Mouse (Mus musculus): ENCODE data around the gene Enc1. TPM values are rescaled to one million over a fixed set of nuclear protein-coding genes. Genes with fewer than 3 reads are reported as not detected.

Gene Enc1
- polyA plus RNA-seq, 1 experiment from 2014 or later = 52.1 TPM

- whole genome bisulfite sequencing = 80% methylated on average over 2 of the region's 2 CpGs
- Histone ChIP-seq H3K27ac (no peak overlapping the region), H3K27me3 (no peaks in the 10 kb centered on the region), H3K36me3 (no peaks in the 10 kb centered on the region), H3K4me1 (replicated peaks) (peaks cover 19% of the 10 kb centered on the region), H3K4me2 (replicated peaks) (no peak overlapping the region), H3K9me3 (no peaks in the 10 kb centered on the region; the same call in 1 of the 2 replicates), H3K4me3 (replicated peaks) (no peak overlapping the region), H3K9ac (replicated peaks) (no peak overlapping the region)
- no peak for ATAC-seq
Measured at GRCm38 (mm10) chr13:97233092-97233491, 7.8 kb upstream of the Enc1 start.

GRCm38 (mm10) chr13:97234785-97235417 lies 6.0 kb upstream of the Enc1 start:
- no peak overlapping the region for H3K27ac ChIP-seq
- no peaks in the 10 kb centered on the region; the same call in 1 of the 2 replicates for H3K9me3 ChIP-seq
- WGBS = 21% methylated on average over 17 of the region's 17 CpGs
- peak overlapping the region; percentile 54; the same call in 1 of the 2 replicates for H3K9ac ChIP-seq (replicated peaks)
- no peaks in the 10 kb centered on the region for H3K36me3 ChIP-seq
- peak; percentile 65; the same call in 1 of the 2 replicates for ATAC-seq
- peak overlapping the region; percentile 54 for H3K4me2 ChIP-seq (replicated peaks)
- H3K4me1 ChIP-seq (replicated peaks) = peaks cover 36% of the 10 kb centered on the region
- no peaks in the 10 kb centered on the region for H3K27me3 ChIP-seq
- peak overlapping the region; percentile 32 for H3K4me3 ChIP-seq (replicated peaks)

- Histone ChIP-seq H3K4me1 (replicated peaks) (peaks cover 44% of the 10 kb centered on the region), H3K4me3 (replicated peaks) (no peak overlapping the region), H3K36me3 (no peaks in the 10 kb centered on the region), H3K27ac (no peak overlapping the region), H3K9me3 (no peaks in the 10 kb centered on the region; the same call in 1 of the 2 replicates), H3K4me2 (replicated peaks) (no peak overlapping the region), H3K9ac (replicated peaks) (no peak overlapping the region), H3K27me3 (no peaks in the 10 kb centered on the region)
- ATAC-seq = no peak
- 66% methylated on average over 6 of the region's 6 CpGs for WGBS
Measured at GRCm38 (mm10) chr13:97235911-97236310, 5.0 kb upstream of the Enc1 start.

- Histone ChIP-seq H3K9me3 (no peaks in the 10 kb centered on the region; the same call in 1 of the 2 replicates), H3K4me1 (replicated peaks) (peaks cover 53% of the 10 kb centered on the region), H3K4me2 (replicated peaks) (no peak overlapping the region), H3K36me3 (no peaks in the 10 kb centered on the region), H3K27ac (peak overlapping the region; percentile 97), H3K9ac (replicated peaks) (no peak overlapping the region), H3K4me3 (replicated peaks) (no peak overlapping the region), H3K27me3 (no peaks in the 10 kb centered on the region)
- peak; percentile 18; the same call in 1 of the 2 replicates for ATAC-seq
- WGBS = 14% methylated on average over 3 of the region's 3 CpGs
Measured at GRCm38 (mm10) chr13:97237700-97238099, 3.2 kb upstream of the Enc1 start.

- Histone ChIP-seq H3K4me3 (replicated peaks) (no peak overlapping the region), H3K27ac (peak overlapping the region; percentile 97), H3K27me3 (no peaks in the 10 kb centered on the region), H3K9me3 (no peaks in the 10 kb centered on the region), H3K4me1 (replicated peaks) (peaks cover 60% of the 10 kb centered on the region), H3K4me2 (replicated peaks) (no peak overlapping the region), H3K36me3 (no peaks in the 10 kb centered on the region), H3K9ac (replicated peaks) (0 out of 2 replicates have a peak overlapping the region, but pooled peaks have one; percentile 36)
- ATAC-seq = no peak
- 59% methylated on average over 16 of the region's 16 CpGs for WGBS
Measured at GRCm38 (mm10) chr13:97238181-97238981, 2.5 kb upstream of the Enc1 start.

GRCm38 (mm10) chr13:97239343-97240180 lies 1.3 kb upstream of the Enc1 start:
- 5% methylated on average over 23 of the region's 23 CpGs for WGBS
- H3K4me3 ChIP-seq (replicated peaks) = peak overlapping the region; percentile 14
- ATAC-seq = peak; percentile 37

GRCm38 (mm10) chr13:97240279-97240964 lies 483 bp upstream of the Enc1 start:
- Histone ChIP-seq H3K27me3 (no peaks in the 10 kb centered on the region), H3K9ac (replicated peaks) (peak overlapping the region; percentile 95), H3K27ac (peak overlapping the region; percentile 97), H3K9me3 (no peaks in the 10 kb centered on the region), H3K36me3 (peaks cover 7% of the 10 kb centered on the region), H3K4me3 (replicated peaks) (peak overlapping the region; percentile 96), H3K4me2 (replicated peaks) (peak overlapping the region; percentile 86), H3K4me1 (replicated peaks) (peaks cover 74% of the 10 kb centered on the region)
- ATAC-seq = peak; percentile 68
- 0% methylated on average over 35 of the region's 36 CpGs for WGBS

More at GRCm38 (mm10) chr13:97239343-97240180, 1.3 kb upstream of the Enc1 start:
- Histone ChIP-seq H3K36me3 (no peaks in the 10 kb centered on the region), H3K9me3 (no peaks in the 10 kb centered on the region), H3K4me2 (replicated peaks) (peak overlapping the region; percentile 86), H3K27me3 (no peaks in the 10 kb centered on the region), H3K9ac (replicated peaks) (peak overlapping the region; percentile 30; the same call in 1 of the 2 replicates), H3K4me1 (replicated peaks) (peaks cover 71% of the 10 kb centered on the region), H3K27ac (peak overlapping the region; percentile 97)

- Histone ChIP-seq H3K4me1 (replicated peaks) (peaks cover 80% of the 10 kb centered on the region), H3K27ac (peak overlapping the region; percentile 97)
Measured at GRCm38 (mm10) chr13:97241787-97242280, 929 bp downstream of the Enc1 start.

GRCm38 (mm10) chr13:97242716-97243115 lies 1.8 kb downstream of the Enc1 start:
- 1% methylated on average over 6 of the region's 6 CpGs for WGBS
- H3K4me3 ChIP-seq (replicated peaks) = peak overlapping the region; percentile 96
- H3K27me3 ChIP-seq = no peaks in the 10 kb centered on the region
- ATAC-seq = no peak
- H3K4me2 ChIP-seq (replicated peaks) = peak overlapping the region; percentile 86
- H3K9ac ChIP-seq (replicated peaks) = peak overlapping the region; percentile 95
- peak overlapping the region; percentile 61 for H3K27ac ChIP-seq
- H3K9me3 ChIP-seq = no peaks in the 10 kb centered on the region
- peaks cover 87% of the 10 kb centered on the region for H3K4me1 ChIP-seq (replicated peaks)
- peaks cover 30% of the 10 kb centered on the region for H3K36me3 ChIP-seq

More at GRCm38 (mm10) chr13:97241787-97242280, 929 bp downstream of the Enc1 start:
- under 1% methylated on average over 20 of the region's 20 CpGs for WGBS
- Histone ChIP-seq H3K36me3 (peaks cover 21% of the 10 kb centered on the region), H3K4me2 (replicated peaks) (peak overlapping the region; percentile 86), H3K4me3 (replicated peaks) (peak overlapping the region; percentile 96), H3K9me3 (no peaks in the 10 kb centered on the region), H3K27me3 (no peaks in the 10 kb centered on the region), H3K9ac (replicated peaks) (peak overlapping the region; percentile 95)
- ATAC-seq = no peak

GRCm38 (mm10) chr13:97243962-97244711 lies 3.2 kb downstream of the Enc1 start:
- Histone ChIP-seq H3K9ac (replicated peaks) (peak overlapping the region; percentile 95), H3K4me1 (replicated peaks) (peaks cover 88% of the 10 kb centered on the region), H3K4me3 (replicated peaks) (peak overlapping the region; percentile 96), H3K36me3 (peaks cover 43% of the 10 kb centered on the region), H3K9me3 (no peaks in the 10 kb centered on the region), H3K4me2 (replicated peaks) (peak overlapping the region; percentile 86), H3K27ac (peak overlapping the region; percentile 61), H3K27me3 (no peaks in the 10 kb centered on the region)
- WGBS = 25% methylated on average over 15 of the region's 15 CpGs
- ATAC-seq = no peak

Measured in midbrain, embryonic 13.5 days (tissue).